Mouse (Mus musculus): ENCODE data around the gene Spag4.
A peak's percentile ranks its signal among the peaks of the same experiment; 100 is the strongest.

Gene Spag4

DNA sequence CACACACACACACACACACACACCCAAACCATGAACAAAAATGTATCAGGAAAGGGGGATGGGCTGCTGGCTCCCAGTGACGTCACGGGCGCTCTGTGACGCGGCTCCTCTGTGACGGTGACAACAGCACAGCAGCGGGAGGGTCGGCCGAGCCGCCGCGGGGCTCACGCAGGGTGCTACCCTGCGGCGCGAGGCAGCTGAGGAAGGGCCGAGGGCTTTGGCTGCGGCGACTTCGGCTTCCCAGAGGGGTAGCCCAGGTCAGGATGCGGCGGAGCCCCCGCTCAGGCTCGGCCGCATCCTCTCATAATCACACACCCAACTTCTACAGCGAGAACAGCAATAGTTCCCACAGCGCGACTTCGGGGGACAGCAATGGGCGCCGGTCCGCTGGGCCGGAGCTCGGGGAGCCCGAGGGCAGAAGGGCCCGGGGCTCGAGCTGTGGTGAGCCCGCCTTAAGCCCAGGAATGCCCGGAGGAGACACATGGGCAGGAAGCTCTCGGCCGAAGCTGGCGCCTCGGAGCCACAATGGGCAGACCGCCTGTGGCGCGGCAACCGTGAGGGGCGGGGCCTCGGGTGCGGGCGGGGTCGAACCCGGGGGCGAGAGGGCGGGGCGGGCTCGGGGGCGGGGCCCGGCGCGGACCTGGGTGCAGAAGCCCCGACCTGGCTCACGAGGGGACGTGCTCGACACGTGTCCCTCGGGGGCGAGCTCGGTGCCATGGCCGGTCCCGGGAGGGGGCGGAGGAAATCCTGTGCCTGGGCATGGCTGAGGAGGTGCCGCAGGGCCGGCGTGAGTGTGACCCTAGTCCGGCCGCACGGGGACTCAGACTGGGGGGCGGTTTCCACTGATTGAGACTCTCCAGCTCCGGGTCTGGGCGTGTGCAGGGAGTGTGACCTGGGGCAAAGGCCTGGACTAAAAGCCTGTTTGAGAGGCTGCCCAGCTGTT, at the start of gene Spag4:
Gene Spag4, plus strand, starts transcription at position 77 of the 943 bp plus-strand sequence.
- peak; percentile 89 for DNase-seq (ENCODE audit: extremely low read depth, insufficient read length, low spot score)

DNA sequence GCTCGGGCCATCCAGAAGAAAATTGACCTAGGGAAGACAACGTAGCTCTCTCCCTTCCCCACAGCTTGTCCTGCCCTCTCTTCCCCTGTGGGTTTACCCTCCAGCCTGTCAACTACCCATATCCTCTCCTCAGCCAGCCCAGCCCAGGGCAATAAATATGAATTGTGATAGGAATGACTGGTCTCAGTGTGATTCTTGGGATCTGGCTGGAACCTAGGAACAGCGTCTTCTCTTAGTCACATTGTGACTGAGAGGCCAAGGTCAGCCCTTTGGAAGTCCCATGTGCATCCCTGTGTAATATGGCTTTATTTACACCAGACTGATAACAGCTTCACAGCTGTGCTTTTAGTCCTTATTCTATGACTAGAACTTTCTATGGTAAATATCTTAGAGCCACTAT, 46.9 kb upstream of the Spag4 start:
- no peak for DNase-seq (ENCODE audit: extremely low read depth, insufficient read length, low spot score)

- no peak for DNase-seq (ENCODE audit: extremely low read depth, insufficient read length, low spot score)
These were observed 43.8 kb upstream of the Spag4 start for GRCm38 (mm10) chr2:156021219-156021618.

DNA sequence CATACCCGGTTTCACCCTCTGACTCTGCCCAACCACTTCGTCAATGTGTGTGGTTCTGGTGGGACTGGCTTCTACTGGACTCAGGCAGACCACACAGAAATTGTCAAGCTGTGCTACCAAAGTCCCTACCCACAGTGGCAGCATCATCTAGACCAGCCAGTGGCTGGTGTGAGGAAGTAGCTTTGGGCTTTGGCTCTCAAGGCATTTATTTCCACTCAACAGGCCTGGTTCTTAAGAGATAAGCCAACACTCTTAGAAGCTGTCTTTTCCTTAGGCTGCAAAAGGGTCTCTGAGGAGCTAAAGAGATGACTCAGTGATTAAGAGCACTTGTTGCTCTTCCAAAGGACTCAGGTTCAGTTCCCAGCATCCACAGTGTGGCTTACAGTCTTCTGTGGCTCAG, 43.2 kb upstream of the Spag4 start:
- no peak for DNase-seq (ENCODE audit: extremely low read depth, insufficient read length, low spot score)

DNA sequence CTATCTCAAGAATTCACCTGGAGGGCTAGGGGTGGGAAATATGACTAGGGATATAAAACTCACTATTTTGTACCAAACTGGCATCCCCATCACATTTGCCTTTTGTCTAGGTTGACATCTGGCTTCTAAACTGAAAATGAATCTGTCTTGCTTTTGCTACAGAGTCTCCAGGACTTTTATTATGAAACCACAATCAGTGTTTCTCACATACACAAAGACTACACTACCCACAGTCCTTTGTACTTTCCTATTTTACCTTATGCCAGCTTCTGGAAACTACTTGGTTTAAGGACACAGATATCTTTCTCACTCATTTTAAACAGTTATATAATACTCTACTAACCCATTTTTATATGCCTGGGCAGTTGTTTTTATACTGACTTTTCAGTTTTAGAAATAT, 39.5 kb upstream of the Spag4 start:
- no peak for DNase-seq (ENCODE audit: extremely low read depth, insufficient read length, low spot score)

GRCm38 (mm10) chr2:156039390-156039789, 25.6 kb upstream of the Spag4 start:
- DNase-seq (ENCODE audit: extremely low read depth, insufficient read length, low spot score): no peak

- DNase-seq (ENCODE audit: extremely low read depth, insufficient read length, low spot score): no peak
These were observed 22.1 kb upstream of the Spag4 start for GRCm38 (mm10) chr2:156042903-156043302.

DNA sequence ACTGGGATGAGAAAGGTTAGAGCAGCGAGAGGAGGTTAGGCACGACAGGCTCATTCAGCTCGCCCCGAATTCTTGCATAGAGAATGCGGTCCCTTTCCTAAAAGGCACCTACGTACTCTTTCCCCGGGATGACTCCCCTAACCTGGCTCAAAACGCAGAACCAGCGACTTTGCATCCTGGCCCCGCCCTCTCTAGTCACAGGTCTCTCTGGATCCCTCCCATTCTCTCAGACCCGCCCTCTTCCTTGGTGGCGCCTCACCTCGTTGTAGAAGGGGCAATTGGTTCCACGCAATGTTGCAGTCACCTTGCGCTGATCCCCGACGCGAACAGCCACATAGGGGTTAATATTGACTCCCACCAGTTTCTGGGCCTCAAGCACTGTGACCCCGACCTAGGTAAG, 17.0 kb upstream of the Spag4 start:
- DNase-seq (ENCODE audit: extremely low read depth, insufficient read length, low spot score): no peak

- DNase-seq (ENCODE audit: extremely low read depth, insufficient read length, low spot score): no peak
These were observed 12.2 kb upstream of the Spag4 start, which contains the start of gene Fer1l4 for GRCm38 (mm10) chr2:156052816-156053215. Gene Fer1l4, minus strand, starts transcription at chr2:156052947.

DNA sequence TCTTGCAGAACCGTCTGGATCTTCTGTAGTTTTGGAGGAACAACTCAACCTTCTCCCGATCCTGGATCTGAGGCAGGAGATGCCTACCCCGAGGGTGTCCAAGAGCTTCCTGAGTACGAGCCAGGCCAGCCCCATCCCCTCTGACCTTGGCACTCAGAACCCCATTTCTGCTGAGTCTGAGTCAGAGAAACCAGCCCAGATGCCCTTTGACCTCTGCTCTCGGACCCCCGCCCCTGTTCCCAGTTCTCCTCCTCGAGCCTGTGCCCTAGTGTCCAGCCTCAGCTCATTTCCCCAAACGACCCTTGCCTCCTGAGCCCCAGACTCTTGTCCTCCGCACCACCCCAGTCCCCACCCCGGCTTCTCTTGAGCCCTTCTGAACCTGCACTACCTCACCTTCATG, 1.2 kb downstream of the Spag4 start:
- no peak for DNase-seq (ENCODE audit: extremely low read depth, insufficient read length, low spot score)

DNA sequence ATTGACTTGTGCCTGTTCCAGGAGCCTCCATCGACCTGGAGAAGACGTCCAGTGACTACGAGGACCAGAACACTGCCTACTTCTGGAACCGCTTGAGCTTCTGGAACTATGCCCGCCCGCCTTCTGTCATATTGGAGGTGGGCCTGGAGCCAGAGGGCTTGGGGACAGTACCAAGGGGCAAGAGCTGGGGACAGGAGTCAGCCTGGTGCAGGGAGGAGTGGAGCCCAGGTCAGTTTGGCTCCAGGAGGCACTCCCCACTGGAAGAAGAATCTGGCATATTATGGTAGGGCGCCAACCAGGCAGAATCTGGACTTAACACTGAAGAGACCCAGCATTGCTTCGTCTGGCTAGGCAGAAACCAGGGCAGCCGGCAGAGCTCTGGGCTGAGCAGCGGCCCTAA, 2.9 kb downstream of the Spag4 start:
- DNase-seq (ENCODE audit: extremely low read depth, insufficient read length, low spot score): no peak

DNA sequence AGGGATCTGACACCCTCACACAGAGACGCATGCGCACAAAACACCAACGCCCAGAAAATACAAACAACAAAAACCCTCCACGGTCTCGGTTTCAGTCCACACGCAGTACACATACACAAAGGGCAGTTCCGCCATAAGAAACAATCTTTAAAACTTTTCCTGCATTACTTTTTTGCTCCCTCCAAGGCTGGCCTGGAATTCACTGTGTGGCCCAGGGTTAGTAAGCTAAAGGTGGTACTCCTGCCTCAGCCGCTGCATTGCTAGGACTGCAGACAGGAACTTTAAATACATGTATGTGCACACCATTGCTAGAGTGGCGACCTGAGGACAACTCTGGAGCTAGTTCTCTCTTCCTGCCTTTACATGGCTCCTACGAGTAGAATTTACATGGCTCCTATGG, 6.3 kb downstream of the Spag4 start:
- no peak for DNase-seq (ENCODE audit: extremely low read depth, insufficient read length, low spot score)

- no peak for DNase-seq (ENCODE audit: extremely low read depth, insufficient read length, low spot score)
These were observed 8.8 kb downstream of the Spag4 start for GRCm38 (mm10) chr2:156073725-156074124.

DNA sequence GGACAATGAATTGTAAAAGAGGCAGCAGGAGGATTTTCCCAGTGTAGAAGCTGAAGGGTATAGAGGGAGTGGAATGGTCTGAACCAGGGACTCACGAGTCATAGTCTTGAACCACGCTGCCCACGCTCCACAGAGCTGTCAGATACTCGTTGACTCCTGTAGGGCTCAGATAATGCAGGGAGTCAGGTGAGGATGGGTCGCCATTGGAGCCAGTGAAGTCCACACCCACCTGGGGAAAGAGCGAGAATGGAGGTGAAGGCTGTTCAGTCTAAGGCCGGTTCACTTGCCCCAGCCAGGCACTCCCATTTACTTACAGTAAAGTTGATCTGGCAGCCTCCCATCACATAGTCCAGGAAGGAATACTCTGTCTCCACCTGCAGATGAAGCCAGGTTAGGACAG, 12.5 kb downstream of the Spag4 start:
- no peak for DNase-seq (ENCODE audit: extremely low read depth, insufficient read length, low spot score)

DNA sequence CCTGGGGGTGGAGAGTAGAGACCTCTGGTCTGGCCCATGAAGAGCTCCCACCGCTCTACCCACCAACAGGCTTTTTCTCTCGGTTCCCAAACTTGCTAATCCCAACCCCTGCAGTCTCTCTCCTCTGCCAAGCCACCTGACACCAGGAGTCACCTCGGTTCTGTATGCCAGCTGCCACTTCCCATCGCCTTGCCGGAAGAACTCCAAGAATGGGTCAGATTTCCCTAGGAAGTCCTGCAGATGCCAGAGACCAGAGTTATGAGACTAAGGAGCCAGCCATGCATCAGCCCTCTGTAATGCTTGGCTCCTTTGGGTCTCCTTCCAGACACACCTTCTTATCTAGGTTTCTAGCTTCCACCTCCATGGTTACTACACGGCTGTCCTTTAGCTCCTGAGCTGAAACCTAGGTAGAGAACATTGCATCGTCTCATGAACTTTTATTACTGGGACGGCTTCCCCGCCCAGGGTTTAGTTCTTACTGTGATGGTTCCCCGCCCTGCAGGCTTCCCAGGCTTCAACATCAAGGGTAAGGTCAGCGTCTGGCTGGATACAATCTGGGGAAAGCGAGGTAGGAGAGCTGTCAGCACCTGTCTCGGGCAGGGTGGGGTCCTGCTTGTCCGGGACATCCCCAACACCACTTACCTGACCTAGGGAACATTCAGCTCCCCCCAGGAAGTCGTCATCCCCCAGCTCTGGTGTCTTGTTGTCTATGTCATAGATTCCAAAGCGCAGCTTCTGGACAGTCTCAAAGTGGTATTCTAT, 13.6 kb downstream of the Spag4 start:
- DNase-seq (ENCODE audit: extremely low read depth, insufficient read length, low spot score): no peak

DNA sequence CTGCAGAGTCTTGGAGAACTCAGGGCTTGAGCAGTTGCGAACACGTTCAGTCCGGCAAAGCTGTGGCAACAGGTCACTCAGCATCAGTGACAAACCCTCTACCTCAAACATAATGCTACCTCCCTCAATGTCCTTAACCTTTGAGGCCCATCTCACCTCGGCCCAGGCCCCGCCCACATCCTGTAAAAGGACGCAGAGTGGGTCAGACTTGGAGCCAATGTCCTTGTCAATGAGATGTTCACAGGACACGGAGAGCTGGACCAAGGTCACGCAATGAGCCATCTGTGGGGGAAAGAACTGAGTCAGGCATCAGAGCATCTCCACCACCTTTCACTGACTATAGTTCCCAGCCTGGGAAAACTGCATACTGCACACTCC, 14.2 kb downstream of the Spag4 start:
- no peak for DNase-seq (ENCODE audit: extremely low read depth, insufficient read length, low spot score)

- no peak for DNase-seq (ENCODE audit: extremely low read depth, insufficient read length, low spot score)
These were observed 14.7 kb downstream of the Spag4 start for GRCm38 (mm10) chr2:156079674-156080073.

- DNase-seq (ENCODE audit: extremely low read depth, insufficient read length, low spot score): no peak
These were observed 15.4 kb downstream of the Spag4 start for GRCm38 (mm10) chr2:156080391-156080790.

GRCm38 (mm10) chr2:156084541-156084940, 19.6 kb downstream of the Spag4 start:
- DNase-seq (ENCODE audit: extremely low read depth, insufficient read length, low spot score): no peak

DNA sequence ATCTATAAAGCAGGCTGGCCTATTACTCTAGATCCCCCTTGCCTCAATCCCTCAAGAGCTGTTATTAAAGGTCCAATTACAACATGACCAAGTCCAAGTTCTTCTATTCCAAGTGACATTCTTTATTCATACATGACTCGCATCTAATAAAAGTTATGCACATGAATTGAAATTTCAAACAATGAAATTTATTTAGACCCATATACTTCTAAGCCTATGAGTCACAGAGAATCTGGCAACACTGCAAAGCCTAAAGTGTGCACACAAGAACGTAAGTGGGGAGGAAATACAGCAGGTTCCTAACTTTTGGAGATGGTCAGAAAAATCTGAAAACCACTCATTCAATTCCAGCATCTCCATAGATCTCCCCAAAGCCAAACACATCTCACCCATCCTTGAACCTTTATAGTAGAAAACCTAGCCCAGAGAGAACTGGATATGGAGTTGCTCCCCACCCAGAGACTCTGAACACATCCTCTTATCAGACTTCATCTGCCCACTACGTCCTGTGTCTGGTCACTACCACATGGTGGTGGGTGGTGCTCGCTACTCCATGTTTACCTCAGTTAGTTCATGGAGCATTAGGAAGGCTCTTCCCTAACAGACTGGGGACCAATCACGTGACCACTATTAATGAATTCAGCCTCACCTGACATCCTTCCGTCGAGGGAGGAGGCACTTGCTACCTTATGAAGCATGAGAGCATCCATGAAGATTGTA, 22.6 kb downstream of the Spag4 start:
- DNase-seq (ENCODE audit: extremely low read depth, insufficient read length, low spot score): no peak

GRCm38 (mm10) chr2:156089799-156090198, 24.8 kb downstream of the Spag4 start:
- DNase-seq (ENCODE audit: extremely low read depth, insufficient read length, low spot score): no peak
